Mouse (Mus musculus): Measurements from ENCODE around the gene Phka1.

DNA sequence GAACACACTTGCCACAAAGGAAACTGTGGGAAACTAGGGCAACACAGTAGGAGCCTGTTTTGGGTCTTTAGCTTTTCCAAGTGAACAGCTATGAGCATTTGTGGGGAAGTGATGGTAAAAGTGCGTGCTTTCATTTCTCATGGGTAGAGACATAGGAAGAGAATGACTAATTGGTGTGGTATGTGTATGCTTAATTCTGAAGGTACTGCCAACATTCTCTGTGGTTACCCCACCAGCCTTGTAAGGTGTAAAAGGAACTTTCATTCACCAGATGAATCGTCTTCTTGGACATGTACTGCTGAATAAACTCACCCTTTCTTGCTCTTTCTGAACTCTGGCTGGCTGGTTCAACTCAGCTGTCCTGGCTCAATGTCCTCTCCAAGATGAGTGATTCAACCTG lies 22.6 kb upstream of the Phka1 start:
- TF ChIP-seq CHD2 (IDR thresholded peaks at IDR 0.05; ENCODE audit: low read length) (no peak), NELFE (IDR thresholded peaks at IDR 0.05; ENCODE audit: low read depth, low read length) (no peak), CTCF (IDR thresholded peaks at IDR 0.05 in 2 of 3, conservative IDR thresholded peaks at IDR 0.05 in 1 of 3; ENCODE audit: control insufficient read depth in 1 of 3, insufficient read depth in 1 of 3, low read depth in 2 of 3, low read length in 3 of 3, poor library complexity in 1 of 3, severe bottlenecking in 1 of 3) (no peak), POLR2A (IDR thresholded peaks at IDR 0.05; ENCODE audit: control insufficient read depth in 1 of 2, insufficient read depth in 1 of 2, low read depth in 1 of 2, low read length in 2 of 2, poor library complexity in 1 of 2) (no peak), ELF1 (IDR thresholded peaks at IDR 0.05; ENCODE audit: low read depth, low read length) (no peak), GATA1 (IDR thresholded peaks at IDR 0.05; ENCODE audit: low read depth, low read length) (no peak), MEF2A (IDR thresholded peaks at IDR 0.05; ENCODE audit: extremely low read depth, insufficient replicate concordance, low read depth, low read length, poor library complexity, severe bottlenecking) (no peak), CHD1 (IDR thresholded peaks at IDR 0.05; ENCODE audit: low read depth, low read length) (no peak), MYC (IDR thresholded peaks at IDR 0.05; ENCODE audit: low read depth, low read length) (no peak), GABPA (IDR thresholded peaks at IDR 0.05; ENCODE audit: low read depth, low read length) (no peak), TCF12 (IDR thresholded peaks at IDR 0.05; ENCODE audit: low read depth, low read length) (no peak), ZC3H11A (IDR thresholded peaks at IDR 0.05; ENCODE audit: low read depth, low read length) (no peak)
